Mouse (Mus musculus) mature B cell (primary cell): Measurements from ENCODE around the gene Arl4c.

ENCODE experiments used
- in situ Hi-C: fragments of 300-500 bp; cut with MboI; formaldehyde crosslinking; loops from 2 replicates; pipeline ENCODE4 v1.14.3; 2019

Arl4c gene

DNA sequence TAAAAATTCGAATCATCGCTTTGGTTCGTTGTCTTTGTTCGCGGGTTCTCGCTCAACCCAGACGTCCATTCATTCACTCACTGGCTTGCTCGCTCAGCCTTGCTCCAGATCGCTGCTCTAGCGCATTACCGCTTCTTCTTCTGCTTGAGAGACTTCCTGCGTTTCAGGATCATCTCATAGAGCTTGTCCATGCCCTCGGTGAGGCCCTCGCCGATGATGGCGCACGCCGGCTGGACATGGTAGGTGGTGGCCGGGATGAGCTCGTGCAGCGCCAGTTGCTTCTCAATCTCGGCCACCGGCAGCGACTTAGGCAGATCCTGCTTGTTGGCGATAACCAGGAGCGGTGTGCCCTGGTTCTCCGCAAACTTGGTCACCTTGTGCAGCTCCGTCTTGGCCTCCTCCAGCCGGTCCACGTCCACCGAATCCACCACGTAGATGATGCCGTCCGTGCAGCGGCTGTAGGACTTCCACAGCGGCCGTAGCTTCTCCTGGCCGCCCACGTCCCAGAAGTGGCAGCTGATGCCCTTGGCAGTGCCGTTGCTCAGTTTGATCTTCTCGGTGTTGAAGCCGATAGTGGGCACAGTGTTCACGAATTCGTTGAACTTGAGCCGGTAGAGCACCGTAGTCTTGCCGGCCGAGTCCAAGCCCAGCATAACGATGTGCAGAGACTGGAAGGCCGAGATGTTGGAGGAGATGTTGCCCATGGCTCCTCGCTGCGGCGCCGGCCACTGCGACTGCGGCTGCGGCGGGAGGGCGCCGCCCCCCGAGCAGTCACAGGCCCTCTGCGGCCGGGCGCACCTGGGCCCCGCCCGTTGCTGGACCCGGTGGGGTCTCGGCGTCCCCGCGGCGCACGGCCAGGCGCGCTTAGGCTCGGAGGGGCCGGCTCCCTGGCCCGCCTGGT lies 810 bp downstream of the Arl4c start:
- in situ Hi-C loops, result loop anchor here (25.0 kb wide), 1 partner anchor 264 kb away; no protein-coding TSS in a partner anchor

DNA sequence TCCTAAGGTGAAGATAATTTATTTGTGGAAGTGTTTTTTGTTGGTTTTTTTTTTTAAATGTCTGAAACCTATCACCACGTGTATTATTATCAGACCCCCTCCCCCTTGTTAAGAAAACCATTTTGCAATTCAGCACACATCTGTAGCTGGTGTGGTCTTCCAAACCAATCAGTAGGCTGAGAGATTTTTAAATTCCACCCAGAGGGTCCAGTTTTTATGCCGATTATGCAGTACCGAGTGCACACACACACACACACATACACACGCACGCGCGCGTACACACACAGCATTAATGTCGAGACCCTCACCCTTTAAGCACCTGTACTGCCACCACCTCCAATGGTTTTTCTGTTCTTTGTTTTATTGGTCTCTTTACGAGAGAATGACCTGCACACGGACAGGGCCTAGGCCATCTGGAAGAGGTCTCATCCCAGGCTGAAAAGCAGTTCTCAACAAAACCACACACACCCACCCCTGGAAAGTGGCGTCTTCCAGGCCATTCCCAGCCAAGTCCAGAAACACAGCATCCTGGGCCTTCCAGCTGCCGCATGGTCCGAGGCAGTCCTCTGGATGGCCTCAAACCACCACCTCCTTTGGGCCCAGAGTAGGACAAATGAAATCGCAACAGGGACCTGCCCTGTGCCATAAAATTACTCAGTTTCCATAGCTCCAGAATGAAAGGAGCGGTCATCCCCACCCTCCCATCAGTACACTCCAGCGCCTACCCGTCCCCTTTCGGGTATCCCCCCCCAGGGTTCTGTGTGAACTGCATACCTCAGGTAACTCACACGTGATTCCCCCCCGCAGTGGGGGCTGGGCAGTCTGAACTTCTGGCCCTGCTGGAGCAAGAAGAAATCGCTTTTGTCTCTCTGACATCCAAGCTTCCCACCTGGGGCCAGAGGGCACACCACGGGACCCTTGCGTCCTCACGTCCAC lies 1.9 kb downstream of the Arl4c start:
- in situ Hi-C loops, result loop anchor here (25.0 kb wide), 1 partner anchor 263 kb away; no protein-coding TSS in a partner anchor

DNA sequence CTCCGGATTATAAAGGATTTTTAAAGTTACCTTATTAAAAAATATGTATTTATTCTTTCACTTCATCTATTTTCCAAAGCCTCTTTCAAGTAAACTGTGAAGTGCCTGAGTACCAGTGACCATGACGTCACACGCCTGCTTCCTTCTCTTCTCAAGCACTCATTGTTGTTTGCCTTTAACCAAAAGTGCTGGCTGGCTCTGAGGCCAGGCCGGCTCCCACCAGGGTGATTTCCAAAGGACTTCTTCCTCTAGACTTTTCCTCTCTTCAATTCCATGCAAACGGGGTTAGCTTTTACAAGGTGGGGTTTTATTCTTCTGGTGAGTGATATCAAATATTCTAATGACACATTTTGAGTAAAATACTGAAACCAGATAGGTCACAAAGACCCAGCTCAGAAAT lies 2.6 kb downstream of the Arl4c start:
- in situ Hi-C loops, result no loop called here

DNA sequence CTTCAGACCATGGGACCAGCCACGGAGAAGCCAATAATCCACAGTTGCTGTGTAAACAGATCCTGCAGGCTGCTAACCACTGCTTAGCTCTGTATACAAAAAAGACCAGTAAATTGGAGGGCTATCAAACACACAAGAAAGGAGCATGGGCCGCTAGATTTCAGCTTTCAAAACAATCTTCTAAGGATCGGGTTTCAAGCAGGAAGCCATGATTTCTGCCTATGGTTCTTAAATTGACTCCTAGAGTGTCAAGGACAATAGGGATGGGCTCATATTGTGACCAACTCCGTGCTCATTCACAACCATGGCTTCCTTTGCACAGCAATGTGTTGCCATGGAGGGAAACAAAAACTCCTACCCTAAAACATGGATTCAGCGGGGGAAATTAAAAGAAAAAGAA lies 3.1 kb downstream of the Arl4c start:
- in situ Hi-C loops, result no loop called here

DNA sequence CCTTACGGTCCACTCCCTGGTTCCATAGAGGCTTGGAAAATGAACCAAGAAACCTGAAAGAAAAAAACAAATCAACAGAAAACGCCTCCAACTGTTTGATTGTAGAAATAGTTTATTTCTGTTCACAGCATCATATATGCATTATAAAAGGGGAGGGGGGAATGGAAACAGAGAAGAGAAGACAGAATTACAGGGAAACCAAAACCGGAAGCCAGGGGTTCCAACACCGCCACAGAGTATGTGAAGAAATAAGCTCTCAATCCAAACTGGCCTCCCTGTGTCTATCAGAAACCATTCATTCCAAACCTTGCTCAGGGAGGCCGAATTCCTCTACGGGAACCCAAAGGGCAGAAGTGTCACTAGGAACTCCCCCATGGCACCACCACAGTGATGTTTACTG lies 3.9 kb downstream of the Arl4c start:
- in situ Hi-C loops, result no loop called here

DNA sequence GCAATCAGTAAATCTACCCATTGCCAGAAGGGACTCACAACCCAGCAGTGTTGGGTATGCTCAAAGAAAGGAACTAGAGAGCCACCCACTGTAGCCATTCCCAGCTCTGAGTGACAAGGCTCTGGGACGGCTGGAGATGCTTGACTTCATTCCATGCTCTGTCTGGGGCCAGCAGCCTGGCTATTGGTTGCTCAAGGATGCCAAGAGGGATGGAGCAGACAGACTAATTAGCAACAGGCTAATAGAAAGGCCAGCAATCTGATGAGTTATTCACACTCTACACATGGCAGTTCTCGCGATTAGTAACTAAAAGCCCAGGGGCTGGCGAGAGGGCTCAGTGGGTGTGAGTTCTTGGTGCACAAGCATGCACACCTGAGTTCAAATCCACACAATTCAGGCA lies 5.6 kb downstream of the Arl4c start:
- in situ Hi-C loops, result no loop called here

DNA sequence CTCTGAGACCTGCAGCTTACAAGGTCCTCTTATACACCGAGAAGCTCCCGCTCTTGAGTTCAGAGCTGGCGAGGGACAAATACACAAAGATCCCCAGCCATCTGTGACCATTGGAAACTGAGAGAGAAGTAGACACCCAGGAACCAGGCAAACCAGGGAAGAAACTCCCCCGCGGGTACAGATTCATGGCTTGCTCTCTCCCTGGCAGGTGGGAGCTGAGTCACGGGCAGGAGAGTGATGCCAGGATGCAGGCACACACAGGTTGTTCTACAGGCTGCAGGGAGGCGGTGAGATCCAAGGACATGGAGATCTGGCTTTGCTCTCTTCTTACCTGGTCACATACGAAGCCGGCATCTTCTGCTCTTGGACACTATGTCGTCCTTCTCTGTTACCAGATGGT lies 7.7 kb downstream of the Arl4c start:
- in situ Hi-C loops, result no loop called here

DNA sequence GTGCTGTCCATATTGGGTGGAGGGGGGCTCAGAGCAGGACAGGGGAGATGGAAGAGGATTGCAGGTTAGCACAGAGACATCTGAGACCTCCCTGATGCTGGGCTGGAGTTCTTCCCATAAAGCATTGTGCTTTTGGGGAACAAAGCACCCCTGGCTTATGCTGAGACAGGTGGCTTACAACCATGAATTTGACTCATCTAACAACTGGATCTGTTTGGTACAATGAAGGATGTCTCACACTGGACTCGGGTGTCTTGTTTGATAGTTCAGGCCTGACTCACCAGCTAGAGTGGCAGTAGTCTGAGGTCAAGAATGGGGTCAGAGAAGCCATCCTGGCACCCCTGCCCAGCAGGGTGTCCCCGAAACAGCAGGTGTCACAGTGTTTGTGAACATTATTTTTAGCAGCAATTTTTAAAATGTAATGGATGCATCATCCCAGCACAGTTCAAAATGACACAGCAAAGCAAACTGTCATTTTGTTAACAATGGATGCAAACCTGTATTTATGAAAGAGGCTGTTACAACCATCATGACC lies 9.7 kb downstream of the Arl4c start:
- in situ Hi-C loops, result no loop called here

DNA sequence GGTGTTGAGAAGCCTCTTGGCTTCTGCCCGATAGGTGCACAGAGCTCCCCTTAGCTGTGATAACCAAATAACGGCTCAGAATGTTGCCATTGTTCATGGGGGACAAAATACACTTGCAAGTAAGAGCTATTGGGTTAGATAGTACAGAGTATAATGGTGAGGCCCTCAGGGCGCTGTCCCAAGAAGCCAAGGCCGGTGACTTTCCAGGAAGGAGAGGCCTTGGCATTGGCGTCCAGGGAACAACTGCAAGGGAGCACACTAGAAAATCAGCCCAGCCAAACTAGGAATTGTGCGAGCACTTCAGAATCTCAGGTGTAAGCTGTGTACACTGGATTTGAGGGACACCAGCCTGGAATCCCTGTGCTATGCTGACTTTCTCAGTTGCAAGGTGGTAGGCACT lies 11.4 kb downstream of the Arl4c start:
- in situ Hi-C loops, result no loop called here

DNA sequence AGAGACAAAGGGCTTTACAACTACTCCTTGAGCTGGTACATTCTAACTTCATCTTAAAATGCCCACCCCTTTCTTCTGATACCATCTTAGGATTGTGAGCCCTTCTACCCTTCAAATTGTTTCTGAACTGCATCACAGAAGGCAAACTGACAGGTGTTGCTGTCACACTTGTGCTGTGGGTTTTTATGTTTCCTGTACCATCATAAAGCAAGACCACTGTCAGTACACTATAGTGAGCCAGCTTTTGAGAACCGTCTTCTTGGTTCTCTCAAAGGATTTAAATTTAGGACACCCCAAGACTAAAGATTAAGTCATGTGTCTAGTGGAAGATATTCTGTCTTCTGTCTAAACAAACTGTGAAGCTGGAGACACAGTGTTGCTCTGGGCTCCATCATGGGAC lies 17.3 kb downstream of the Arl4c start:
- in situ Hi-C loops, result no loop called here

DNA sequence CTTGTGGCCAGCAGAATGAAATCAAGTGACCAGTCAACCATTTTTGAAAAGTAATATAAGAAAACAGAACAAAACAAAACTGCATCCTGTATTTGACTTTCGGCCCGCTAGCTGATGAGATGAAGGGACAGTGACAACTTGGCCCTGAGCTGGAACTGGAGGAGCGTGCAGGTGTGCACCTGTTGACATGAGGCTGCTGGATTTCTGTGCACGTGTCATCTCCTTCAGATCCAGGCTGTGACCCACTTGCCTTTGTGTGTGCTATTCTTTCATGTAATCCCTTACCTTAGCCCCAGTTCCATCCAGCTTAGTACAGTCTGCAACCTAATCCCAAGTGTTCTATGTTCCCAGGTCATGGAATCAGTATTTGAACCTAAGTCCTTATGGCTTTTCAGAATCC lies 20.4 kb downstream of the Arl4c start:
- in situ Hi-C loops, result no loop called here

DNA sequence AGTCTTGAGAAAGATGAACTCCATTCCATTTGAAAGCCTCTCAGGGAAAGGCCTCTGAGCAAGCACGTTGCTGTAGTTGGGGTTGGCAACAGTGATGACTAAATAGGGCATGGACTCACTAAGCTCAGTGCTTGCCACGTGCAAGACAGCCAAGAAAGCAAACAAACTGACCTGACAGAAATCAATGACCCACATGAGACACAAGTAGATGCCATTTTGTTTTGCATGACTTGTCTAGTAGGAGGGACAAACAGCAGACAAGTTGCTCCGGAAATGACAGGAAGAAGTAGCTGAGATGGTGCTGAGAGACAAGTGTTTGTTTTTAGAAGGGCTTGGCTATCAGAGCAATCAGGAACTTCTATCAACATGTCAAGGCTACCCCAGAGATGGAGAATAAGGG lies 21.2 kb downstream of the Arl4c start:
- in situ Hi-C loops, result no loop called here

DNA sequence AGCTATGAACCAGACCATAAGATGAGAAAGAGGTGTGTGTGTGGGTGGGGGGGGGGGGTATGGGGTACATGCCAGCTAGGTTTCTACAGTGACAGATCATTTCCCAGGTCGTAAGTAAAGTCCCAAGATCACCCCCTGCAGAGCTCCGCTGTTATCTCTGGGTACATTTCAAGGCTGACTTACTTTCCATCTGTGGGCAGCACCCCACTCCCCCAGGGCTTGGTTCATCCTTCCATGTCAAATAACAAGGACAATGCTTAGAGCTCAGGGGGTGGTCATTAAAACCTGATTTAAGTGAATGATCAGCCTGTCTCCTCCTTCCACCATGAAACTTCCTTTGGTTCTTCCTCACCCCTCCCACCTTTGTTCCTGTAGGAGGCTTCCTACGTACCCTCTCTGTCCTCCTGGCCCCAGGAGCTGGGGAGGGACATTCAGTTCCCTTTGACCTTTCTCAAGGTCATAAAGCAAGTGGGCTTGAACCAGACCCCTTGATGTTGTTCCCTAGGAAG lies 23.7 kb downstream of the Arl4c start:
- in situ Hi-C loops, result no loop called here

DNA sequence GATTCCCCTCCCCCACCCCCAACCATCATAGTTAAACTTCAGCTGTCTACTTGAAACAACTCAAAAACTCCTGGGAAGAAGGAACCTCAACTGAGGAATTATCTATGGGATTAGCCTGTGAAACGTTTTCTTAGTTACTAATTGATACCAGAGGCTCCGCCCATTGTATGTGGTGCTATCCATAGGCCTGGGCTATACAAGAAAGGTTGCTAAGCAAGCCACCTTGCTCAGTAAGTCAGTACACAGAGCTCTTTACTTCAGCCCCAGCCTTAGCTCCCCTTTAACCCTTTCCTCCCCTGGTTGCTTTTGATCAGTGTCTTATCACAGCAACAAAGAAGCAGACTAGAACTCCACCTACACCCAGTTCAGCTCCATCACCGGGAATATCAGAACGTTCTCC lies 31.2 kb downstream of the Arl4c start:
- in situ Hi-C loops, result no loop called here

DNA sequence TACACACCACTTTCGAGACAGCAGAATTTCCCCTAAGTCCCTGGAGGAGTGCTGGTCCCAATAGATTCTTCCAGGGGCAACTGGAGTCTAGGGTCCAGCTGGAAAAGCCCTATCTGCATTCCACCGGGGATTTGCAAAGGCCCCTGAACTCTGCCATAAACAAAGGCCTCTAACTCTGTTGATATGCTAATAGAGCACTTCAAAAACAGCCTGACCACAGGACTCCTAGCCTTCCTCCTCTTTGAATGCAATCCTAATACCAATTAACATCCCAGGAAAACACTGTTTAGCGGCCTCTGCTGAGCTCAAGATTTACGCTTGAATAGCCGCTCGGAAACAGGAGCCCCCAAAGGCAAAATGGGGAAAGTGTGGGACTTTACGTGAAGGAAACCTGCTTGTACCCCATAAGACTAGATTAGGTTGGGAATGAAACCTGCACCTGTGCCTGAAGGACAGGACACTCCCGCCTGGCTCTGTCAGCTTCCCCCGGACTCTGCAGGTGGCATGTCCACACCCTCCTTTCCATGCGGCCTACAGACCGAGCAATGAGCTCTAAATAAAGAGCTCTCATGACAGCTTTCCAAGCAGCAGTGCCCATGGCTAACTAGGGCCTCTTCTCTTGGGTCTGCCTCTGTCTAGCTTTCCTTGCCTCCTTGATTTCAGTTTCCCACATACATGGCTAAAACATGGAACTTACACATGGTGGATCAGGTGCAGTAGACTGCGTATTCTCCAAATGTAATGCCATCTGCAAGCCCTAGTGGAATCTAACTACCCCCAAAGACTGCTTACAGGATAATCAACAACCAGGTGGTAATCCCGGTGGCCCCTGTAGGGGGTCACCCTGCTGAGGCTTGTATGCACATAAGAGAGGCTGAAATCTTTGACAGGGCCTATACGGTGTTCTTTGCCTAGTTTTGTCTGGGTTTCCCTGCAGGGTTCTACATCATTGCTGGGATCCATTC lies 32.9 kb downstream of the Arl4c start:
- in situ Hi-C loops, result no loop called here

DNA sequence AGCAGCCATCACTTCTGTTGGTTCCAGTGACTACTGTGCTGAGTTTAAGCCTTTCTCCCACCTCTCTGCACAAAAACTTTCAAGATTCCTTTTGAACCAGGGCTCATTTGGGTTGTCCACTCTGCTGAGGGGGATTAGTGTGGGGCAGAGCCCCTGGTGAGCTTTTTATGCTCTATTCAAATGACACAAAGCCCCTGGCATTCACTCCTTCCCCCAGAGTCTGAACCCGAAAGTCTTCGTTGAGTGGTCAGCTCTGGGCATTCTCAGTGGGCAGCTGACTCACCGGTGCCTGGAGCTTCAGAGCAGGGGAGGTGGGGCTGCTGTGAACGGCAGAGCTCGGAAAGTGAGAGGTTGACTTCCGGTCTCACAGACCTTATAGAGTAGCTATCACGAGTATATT lies 33.7 kb downstream of the Arl4c start:
- in situ Hi-C loops, result no loop called here

DNA sequence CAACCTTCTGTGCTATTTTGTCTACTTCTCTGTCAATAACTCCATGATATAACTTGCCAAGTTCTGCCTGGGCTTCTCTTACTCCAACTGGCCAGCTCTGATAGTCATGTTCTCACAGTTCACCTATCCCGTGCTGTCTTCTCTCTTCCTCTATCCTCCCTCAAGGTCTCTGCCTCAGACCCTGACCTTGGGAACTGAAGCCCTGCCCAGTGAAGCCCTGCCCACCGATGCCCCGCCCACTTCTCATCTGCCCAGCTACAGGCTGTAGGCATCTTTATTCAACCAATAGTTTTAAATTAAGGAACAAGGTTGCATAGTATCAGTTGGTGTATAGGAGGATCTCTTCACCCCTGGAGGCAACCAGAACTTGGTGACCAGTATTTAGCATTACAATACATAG lies 37.4 kb downstream of the Arl4c start:
- in situ Hi-C loops, result no loop called here

DNA sequence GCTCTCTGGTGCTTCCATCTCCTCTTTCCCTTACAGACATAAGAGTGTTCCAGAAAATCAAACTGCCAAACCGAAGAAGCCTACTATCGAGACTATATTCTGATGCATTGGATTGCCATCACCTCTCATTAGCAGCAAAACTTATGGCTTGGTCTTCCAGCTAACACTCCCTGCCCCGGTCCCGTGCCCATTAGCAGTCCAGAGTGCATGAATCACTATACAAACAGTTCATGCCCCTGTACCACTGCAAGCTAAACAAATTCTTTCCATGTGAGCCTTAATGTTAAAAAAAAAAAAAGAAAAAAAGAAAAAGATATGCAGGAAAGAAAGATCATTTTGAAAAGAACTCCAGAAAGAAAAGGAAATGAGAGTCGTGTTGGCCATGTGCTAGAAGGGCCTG lies 39.3 kb downstream of the Arl4c start:
- in situ Hi-C loops, result no loop called here

DNA sequence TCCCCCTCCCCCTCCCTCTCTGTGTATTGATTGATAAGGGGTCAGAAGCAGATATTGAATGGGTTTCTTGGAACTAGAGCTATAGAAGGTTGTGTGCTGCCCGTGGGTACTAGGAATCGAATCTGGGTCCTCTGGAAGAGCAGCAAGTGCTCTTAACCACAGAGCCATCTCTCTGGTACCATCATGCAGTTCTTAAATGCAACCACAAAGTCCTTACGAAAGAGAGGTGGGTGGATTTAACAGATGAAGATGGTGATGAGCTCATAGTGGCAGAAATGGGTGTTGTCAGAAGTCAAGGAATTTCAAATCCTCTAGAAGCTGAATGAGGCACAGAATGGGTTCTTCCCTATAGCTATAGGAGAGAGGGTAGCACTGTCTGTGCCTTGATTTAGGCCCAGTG lies 40.8 kb downstream of the Arl4c start:
- in situ Hi-C loops, result no loop called here

DNA sequence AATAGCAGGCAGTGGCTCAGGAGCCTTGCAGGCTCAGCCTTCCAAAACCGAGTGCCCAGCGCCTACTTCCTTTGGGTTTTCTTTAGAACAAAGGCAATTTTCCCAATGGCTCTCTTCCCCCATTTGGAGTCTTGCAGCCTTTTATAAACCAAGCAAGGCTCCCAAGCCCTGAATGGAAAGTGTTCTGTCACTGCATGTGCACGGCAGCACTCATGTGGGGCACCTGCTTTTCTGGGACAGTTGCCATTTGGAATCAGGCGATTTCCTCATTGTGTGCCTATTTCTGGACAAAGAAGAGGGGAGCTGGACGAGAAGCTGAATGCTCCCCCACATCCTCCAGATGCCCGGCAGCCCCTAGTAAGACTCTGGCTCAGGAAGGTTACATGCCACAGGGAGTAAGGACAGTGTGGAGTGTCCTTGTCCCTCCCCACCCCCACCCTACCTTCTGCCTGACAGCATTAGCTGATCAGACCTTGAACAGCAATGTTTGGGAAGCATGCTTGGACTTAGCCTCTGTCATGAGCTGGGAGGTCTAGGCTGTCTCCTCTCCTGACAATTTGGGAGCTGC lies 43.6 kb downstream of the Arl4c start:
- in situ Hi-C loops, result no loop called here

DNA sequence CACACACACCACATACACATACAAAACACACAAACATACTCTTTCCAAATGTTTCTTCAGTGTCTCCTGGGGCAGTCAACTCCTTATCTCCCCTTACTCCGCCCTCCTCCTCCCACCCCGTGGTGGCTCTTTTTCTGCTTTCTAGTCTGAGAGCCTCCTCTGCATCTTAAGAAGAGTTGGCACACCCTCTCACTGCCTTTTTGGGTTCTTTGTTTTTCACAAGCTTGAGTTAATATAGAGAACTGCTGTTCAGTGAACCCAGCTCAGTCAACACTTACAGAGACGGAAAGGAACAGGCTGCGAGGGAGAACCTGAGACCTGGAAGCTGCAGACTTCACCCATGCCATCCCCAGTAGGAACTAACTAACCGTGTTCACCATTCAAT lies 45.9 kb downstream of the Arl4c start:
- in situ Hi-C loops, result no loop called here
